Mouse (Mus musculus) heart, postnatal 36 days (tissue): ENCODE results near the gene Nexn. TPM values are rescaled to one million over a fixed set of nuclear protein-coding genes. Genes with fewer than 3 reads are reported as not detected.

ENCODE experiments used
- DNase-seq, 2 experiments: peaks; one replicate each; pipeline ENCODE4 v3.0.0; 2021 to 2022
- intact Hi-C: fragments of 180-260 bp; cut with DNase I; formaldehyde crosslinking; loops from one replicate; pipeline ENCODE4 v1.15.1; 2025
- total RNA-seq, 2 experiments: library from RNA; stranded (reverse); gene quantifications; 2 replicates each; pipeline ENCODE4 v1.2.3; 2021

Nexn gene
- total RNA-seq, 2 experiments from 2014 or later: 341 to 349 TPM

GRCm38 (mm10) chr3:152243304-152243703 is 22.8 kb downstream of the Nexn start:
- intact Hi-C loops: no loop called here
- DNase-seq: no peak

GRCm38 (mm10) chr3:152241098-152241497 is 25.1 kb downstream of the Nexn start:
- DNase-seq: no peak
- intact Hi-C loops: no loop called here

- intact Hi-C loops: no loop called here
- no peak for DNase-seq
Measured at GRCm38 (mm10) chr3:152239592-152239991, 26.6 kb downstream of the Nexn start.

DNA sequence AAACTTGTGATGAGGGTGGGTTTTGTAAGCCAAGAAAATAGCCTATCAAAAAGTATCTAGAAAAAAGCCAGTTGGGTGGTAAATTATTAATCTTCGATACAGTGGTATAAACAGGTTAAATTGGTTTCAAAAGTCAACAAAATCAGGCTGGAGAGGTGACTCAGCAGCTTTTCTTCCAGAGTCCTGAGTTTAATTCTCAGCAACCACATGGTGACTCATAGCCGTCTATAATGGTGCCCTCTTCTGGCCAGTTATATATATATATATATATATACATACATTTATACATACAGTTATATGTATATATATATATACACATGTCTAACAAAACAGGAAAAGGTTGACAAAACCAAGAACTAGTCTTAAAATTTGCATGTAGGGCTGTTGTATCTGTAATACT is 27.3 kb downstream of the Nexn start:
- DNase-seq: no peak
- intact Hi-C loops: no loop called here

DNA sequence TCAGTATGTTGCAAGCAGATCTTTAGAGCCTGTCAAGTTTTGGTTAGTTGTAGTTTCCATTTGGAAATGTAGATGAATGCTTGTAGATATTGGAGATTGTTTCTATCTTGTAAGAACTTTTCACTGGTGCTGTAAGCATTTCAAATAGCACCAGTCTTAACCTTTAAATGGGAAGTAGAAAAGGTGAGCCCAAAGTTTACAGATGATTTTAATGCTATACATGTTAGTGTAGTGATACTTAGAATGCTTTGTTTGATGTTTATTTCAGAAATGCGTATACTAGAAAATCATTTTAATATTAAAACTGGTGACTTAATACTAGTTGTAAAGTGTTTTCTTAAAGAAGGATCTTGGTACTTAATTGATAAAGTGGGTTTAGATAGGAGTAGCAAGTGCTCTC is 30.3 kb downstream of the Nexn start:
- no peak for DNase-seq
- intact Hi-C loops: loop anchor here (2.0 kb wide), 1 partner anchor 15 kb away; no protein-coding TSS in a partner anchor

GRCm38 (mm10) chr3:152235238-152235637 is 30.9 kb downstream of the Nexn start:
- no peak for DNase-seq
- intact Hi-C loops: loop anchor here (2.0 kb wide), 1 partner anchor 14 kb away; no protein-coding TSS in a partner anchor

- intact Hi-C loops: loop anchor here (2.0 kb wide), 1 partner anchor 17 kb away; no protein-coding TSS in a partner anchor
- no peak for DNase-seq
Measured at GRCm38 (mm10) chr3:152231333-152232100, 34.6 kb downstream of the Nexn start.

DNA sequence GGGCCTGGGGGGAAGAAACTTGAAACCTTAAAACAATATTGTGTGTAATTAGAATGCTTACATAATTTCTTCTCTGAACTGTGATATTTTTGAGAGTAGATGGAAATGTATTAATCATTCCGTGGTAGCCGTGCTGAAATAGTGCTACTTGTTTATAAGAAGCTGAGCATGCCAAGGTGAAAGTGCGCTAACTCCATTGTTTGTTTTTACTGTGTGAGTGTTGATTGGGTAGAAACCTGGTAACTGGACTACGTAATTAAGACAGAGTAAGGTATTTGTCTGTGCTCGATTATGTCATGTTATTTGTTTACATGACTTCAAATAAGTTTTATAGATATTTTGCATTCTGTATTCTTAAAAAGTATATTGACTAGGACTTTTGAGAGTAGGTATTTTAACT is 36.9 kb downstream of the Nexn start:
- no peak for DNase-seq
- intact Hi-C loops: loop anchor here (5.0 kb wide), 1 partner anchor 117 kb away; no protein-coding TSS in a partner anchor

DNA sequence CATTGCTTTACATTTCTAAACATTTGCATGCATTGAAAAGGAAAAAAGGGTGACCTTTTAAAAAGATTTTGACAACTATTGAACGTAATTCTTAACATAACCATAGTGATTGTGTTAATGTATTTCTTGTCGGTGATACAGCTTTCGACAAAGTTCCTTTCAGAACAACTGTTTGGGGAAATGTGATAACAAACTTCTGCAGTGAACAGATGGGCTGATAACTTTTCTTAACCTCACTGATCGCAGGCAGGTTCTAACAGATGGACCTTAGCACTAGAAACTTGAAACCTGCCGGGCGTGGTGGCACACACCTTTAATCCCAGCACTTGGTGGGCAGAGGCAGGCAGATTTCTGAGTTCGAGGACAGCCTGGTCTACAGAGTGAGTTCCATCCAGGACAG is 37.3 kb downstream of the Nexn start:
- intact Hi-C loops: loop anchor here (5.0 kb wide), 1 partner anchor 117 kb away; no protein-coding TSS in a partner anchor
- no peak for DNase-seq

GRCm38 (mm10) chr3:152225906-152226305 is 40.2 kb downstream of the Nexn start:
- DNase-seq: no peak
- intact Hi-C loops: loop anchor here (5.0 kb wide), 1 partner anchor 114 kb away; no protein-coding TSS in a partner anchor

- no peak for DNase-seq
- intact Hi-C loops: loop anchor here (5.0 kb wide), 1 partner anchor 113 kb away; no protein-coding TSS in a partner anchor
Measured at GRCm38 (mm10) chr3:152224918-152225317, 41.2 kb downstream of the Nexn start.

DNA sequence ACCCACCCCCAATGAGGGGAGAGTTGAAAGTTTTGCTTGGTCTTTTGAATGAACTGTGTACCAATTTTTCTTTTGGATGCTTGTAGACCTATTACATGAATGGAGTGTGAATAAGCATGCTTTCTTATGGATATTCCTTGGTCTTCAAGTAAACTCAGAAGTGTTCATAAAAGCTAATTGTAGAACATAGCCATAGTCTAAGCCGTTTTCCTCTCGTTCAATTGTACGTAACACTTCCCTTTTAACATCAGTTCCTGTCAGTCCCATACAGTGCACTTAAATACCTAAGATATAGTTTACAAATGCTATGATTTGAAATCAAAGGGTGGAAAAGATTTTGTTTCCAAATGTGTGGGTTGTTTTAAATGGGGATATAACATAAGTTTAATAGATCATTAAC is 52.7 kb downstream of the Nexn start:
- no peak for DNase-seq
- intact Hi-C loops: no loop called here

DNA sequence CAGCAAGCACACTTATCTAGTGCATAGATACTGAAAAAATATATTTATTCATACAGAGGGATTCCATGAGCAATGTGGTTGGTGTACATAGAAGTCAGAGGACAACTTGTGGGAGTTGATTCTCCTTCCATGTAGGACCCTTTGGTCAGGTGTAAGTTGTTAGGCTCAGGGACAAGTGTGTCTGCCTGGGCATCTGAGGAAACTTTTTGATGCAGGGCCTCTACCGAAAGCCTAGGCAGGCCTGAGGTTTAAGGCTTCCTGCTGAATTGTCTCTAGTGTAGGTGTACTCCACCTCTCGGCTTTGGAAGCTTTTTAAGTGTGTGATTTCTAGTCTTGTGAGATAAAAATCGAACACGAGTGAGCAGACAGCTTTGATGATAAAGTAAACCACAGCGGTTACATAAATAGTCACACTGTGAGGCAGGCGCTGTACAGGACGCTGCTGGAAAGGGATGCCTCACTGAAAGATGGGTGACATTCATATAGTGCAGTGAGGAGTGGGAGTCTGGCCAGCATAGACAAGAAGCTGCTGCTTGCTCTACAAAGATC is 54.3 kb downstream of the Nexn start:
- intact Hi-C loops: loop anchor here (2.0 kb wide), 2 partner anchors 65 to 101 kb away; no protein-coding TSS in a partner anchor
- DNase-seq: peak in 1 of 2 experiments; percentile 34

DNA sequence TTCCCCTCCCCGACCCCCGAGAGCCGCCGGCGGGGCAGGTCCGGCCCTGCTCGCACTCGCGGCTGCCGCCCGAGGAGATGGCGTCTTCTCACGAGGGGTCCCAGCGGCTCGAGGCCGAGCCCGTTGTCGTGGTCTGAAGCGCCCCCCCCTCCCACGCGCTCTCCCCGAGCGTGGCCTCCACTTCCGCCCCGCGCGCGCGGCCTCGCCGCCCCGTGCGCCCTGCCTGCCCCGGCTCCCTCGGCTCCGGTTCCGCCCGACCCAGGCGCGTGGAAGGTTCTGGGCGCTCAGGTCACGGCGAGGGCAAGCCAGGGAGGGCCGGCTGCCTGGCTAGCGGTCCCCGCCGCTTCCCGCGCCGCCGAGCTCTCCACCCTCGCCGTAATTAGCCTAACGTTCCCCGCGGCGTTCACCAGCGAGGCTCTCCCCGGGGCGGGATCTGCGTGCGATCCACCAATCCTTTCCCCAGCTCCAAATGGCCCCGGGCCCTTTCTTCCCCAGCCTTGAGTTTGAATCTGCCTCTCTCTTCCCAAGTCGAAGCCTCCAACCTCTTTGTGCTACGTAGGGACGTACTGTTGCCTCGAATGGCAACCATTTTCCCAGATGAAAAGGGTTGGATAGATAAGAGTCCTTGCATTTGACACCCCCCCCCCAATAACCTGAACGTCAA is 55.3 kb downstream of the Nexn start:
- intact Hi-C loops: loop anchor here (2.0 kb wide), 2 partner anchors 64 to 100 kb away; no protein-coding TSS in a partner anchor

GRCm38 (mm10) chr3:152209967-152210634 is 56.0 kb downstream of the Nexn start, which contains the start of the genes Dnajb4 and Fubp1:
Gene Dnajb4, minus strand, starts transcription at chr3:152210302.
Gene Fubp1, plus strand, starts transcription at chr3:152210422.
- DNase-seq: peak; percentile 100
- intact Hi-C loops: loop anchor here (1.0 to 2.0 kb wide), 3 partner anchors 17 to 99 kb away; no protein-coding TSS in a partner anchor

More for the DNA sequence above, 55.3 kb downstream of the Nexn start:
- DNase-seq: peak; percentile 67 to 80

- intact Hi-C loops: loop anchor here (1.0 kb wide), 1 partner anchor 16 kb away; no protein-coding TSS in a partner anchor
- DNase-seq: no peak
Measured at GRCm38 (mm10) chr3:152209177-152209966, 56.8 kb downstream of the Nexn start.

GRCm38 (mm10) chr3:152208096-152208885 is 57.9 kb downstream of the Nexn start:
- DNase-seq: no peak
- intact Hi-C loops: no loop called here

GRCm38 (mm10) chr3:152207156-152207555 is 59.0 kb downstream of the Nexn start:
- no peak for DNase-seq
- intact Hi-C loops: no loop called here

DNA sequence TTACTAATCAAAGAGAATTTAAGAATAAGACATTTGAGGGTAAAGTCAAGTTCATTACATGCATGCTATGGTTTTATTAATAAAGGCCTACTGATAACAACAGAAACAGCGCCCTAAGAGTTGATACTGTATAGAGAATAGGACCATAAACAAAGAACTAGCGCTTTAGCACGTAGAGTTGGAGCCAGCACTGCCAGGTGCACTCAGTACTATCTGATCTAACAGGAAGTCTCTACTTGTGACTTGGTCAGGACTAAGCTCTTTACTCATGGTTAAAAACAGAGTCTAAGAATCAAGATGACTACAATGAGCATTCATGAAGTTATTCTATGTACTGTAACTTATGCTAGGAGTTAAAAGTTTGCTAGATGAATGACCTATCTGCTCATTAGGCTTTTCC is 61.6 kb downstream of the Nexn start:
- intact Hi-C loops: no loop called here
- no peak for DNase-seq
